Mouse (Mus musculus) C2C12 (cell line): ENCODE measurements at regions not wholly inside any gene's neighbourhood (a gene's known extent, or its start where the extent isn't known, plus 50 kb on each side); places are given as distances from the start of the nearest gene placed in this dataset.

Experiments
- CTCF ChIP-seq: IDR thresholded peaks from one replicate; pipeline ENCODE4 v1.5.1; 2011; ENCODE audit not compliant: control insufficient read depth, insufficient read depth, insufficient read length
- MAX ChIP-seq: IDR thresholded peaks from one replicate; pipeline ENCODE4 v1.6.1; 2011; ENCODE audit warnings: mild to moderate bottlenecking, control low read depth
- MYOD1 ChIP-seq: IDR thresholded peaks from one replicate; pipeline ENCODE4 v1.6.1; 2011; ENCODE audit warnings: low read depth; ENCODE audit not compliant: control insufficient read depth, insufficient read length
- MYOG ChIP-seq: IDR thresholded peaks from one replicate; pipeline ENCODE4 v1.6.1; 2011; ENCODE audit not compliant: control insufficient read depth, insufficient read length; ENCODE audit errors: extremely low read depth
- USF1 ChIP-seq: IDR thresholded peaks from one replicate; pipeline ENCODE4 v1.6.1; 2011; ENCODE audit warnings: low read depth, mild to moderate bottlenecking, control low read depth, moderate library complexity

- TF ChIP-seq CTCF (no peak), MAX (no peak), MYOD1 (no peak), MYOG (no peak), USF1 (no peak)
Observed at GRCm38 (mm10) chr11:45389243-45390146, 462.4 kb upstream of the Clint1 start.
